In the genomic region with DNA sequence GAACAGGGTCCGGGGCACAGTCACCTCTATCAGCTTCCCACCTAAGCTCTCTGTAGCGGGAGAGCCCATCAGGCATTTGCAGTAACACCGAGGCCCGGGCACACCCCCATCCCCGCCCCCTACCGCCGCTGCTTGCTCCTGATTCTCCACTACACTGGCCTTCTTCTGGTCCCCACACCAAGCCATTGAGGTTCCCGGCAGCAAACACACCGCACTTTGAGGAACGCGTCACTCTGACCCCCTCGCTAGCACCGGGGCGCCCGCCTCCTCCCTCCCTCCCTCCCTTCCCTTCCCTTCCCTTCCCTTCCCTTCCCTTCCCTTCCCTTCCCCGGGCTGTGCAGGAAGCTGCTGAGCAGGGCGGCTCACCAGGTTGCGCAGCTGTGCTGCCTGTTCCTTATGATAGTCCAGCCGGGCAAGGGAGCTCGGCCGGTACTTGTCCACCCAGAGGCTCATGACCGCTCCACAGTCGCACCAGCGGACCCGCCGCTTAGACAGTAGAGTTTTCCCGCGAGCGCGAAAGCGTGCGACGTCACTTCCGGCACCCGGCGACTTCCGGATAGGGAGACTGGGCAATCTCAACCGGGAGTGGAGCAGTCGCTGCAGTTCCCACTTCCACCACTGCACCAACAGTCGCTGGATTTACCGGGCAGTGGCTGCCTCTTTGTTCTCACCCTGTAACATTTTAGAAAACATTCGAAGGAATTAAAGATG, we compare ENCODE assay signal across 8 mouse cellular contexts. TPM values are rescaled to one million over a fixed set of nuclear protein-coding genes. Genes with fewer than 3 reads are reported as not detected.
A peak's percentile ranks its signal among the peaks of the same experiment; 100 is the strongest.
DNase-seq lines count a peak whose midpoint lies in the region; ATAC-seq and TF ChIP-seq lines count a peak whose summit lies in the region.

A gene (minus strand): TSS at position 543 of the 711 bp plus-strand sequence.

- ATAC-seq in embryonic facial prominence, embryonic 14.5 days (ENCODE audit: low read depth), result peak; percentile 99
- ATAC-seq in limb, embryonic 13.5 days (ENCODE audit: low FRiP score, low read depth), result peak; percentile 98
- peak; percentile 99 for ATAC-seq in midbrain, embryonic 16.5 days

- H3K36me3 ChIP-seq in embryonic facial prominence, embryonic 14.5 days (ENCODE audit: control insufficient read depth, insufficient read depth, low read length), result peaks cover 37% of the 10 kb centered on the region
- no peaks in the 10 kb centered on the region for H3K36me3 ChIP-seq in heart, adult 2 months (ENCODE audit: control insufficient read depth, insufficient read depth, low read length)
- H3K36me3 ChIP-seq in limb, embryonic 13.5 days, result peaks cover 35% of the 10 kb centered on the region
- peaks cover 21% of the 10 kb centered on the region for H3K36me3 ChIP-seq in midbrain, embryonic 16.5 days (ENCODE audit: control insufficient read depth, insufficient read depth, low read length)

- H3K4me3 ChIP-seq in embryonic facial prominence, embryonic 14.5 days (ENCODE audit: low read depth, low read length), result peak within 1 kb of the TSS; percentile 64
- H3K4me3 ChIP-seq in heart, adult 2 months, result peak within 1 kb of the TSS; percentile 73
- peak within 1 kb of the TSS; percentile 68 for H3K4me3 ChIP-seq in limb, embryonic 13.5 days
- H3K4me3 ChIP-seq in midbrain, embryonic 16.5 days (ENCODE audit: low read depth, low read length), result peak within 1 kb of the TSS; percentile 67

- H3K9me3 ChIP-seq in embryonic facial prominence, embryonic 14.5 days (ENCODE audit: control insufficient read depth, low read length), result no peaks in the 10 kb centered on the region
- H3K9me3 ChIP-seq in limb, embryonic 13.5 days, result no peaks in the 10 kb centered on the region
- no peaks in the 10 kb centered on the region for H3K9me3 ChIP-seq in midbrain, embryonic 16.5 days (replicated peaks; ENCODE audit: control insufficient read depth, low read length, poor library complexity, severe bottlenecking)

- peak; percentile 99 for DNase-seq in 3T3-L1 (ENCODE audit: low read depth, low spot score)
- peak; percentile 88 to 94 for DNase-seq in adrenal gland, postnatal 4 days (ENCODE audit: low spot score in 2 of 2)
- peak; percentile 97 for DNase-seq in embryonic facial prominence, embryonic 14.5 days (ENCODE audit: low spot score)
- peak; percentile 94 to 96 for DNase-seq in heart, adult 2 months
- peak; percentile 91 to 96 for DNase-seq in kidney, adult 8-10 months
- DNase-seq in spleen, postnatal 10 days (ENCODE audit: low spot score in 2 of 2), result peak; percentile 88 to 97

- TF ChIP-seq CTCF in heart, adult 2 months (IDR thresholded peaks at IDR 0.05), result no peak; the same call in 1 of the 2 replicates

- peak; percentile 32; the same call in 1 of the 2 replicates for TF ChIP-seq EP300 in heart, adult 2 months (IDR thresholded peaks at IDR 0.05; ENCODE audit: insufficient read depth, low read depth, low read length)

- no peaks in the 10 kb centered on the region for H3K79me2 ChIP-seq in heart, adult 2 months (replicated peaks; ENCODE audit: control insufficient read depth, insufficient read depth, low read length)

- peak within 1 kb of the TSS; percentile 84 for H3K27ac ChIP-seq in embryonic facial prominence, embryonic 14.5 days (replicated peaks; ENCODE audit: low read depth, low read length)
- H3K27ac ChIP-seq in heart, adult 2 months, result peak within 1 kb of the TSS; percentile 70
- H3K27ac ChIP-seq in limb, embryonic 13.5 days, result peak within 1 kb of the TSS; percentile 78
- H3K27ac ChIP-seq in midbrain, embryonic 16.5 days (ENCODE audit: low read length), result peak within 1 kb of the TSS; percentile 80

- H3K9ac ChIP-seq in embryonic facial prominence, embryonic 14.5 days (ENCODE audit: low read depth, low read length), result peak within 1 kb of the TSS; percentile 74
- peak within 1 kb of the TSS; percentile 60 for H3K9ac ChIP-seq in heart, adult 2 months (ENCODE audit: low read depth, low read length)
- H3K9ac ChIP-seq in limb, embryonic 13.5 days, result peak within 1 kb of the TSS; percentile 77
- H3K9ac ChIP-seq in midbrain, embryonic 16.5 days (ENCODE audit: low read depth, low read length), result peak within 1 kb of the TSS; percentile 66

- no peaks in the 10 kb centered on the region for H3K4me1 ChIP-seq in embryonic facial prominence, embryonic 14.5 days (ENCODE audit: control insufficient read depth, insufficient read depth, low read length)
- no peaks in the 10 kb centered on the region for H3K4me1 ChIP-seq in heart, adult 2 months (ENCODE audit: control insufficient read depth, insufficient read depth, low read length)
- peaks cover 10% of the 10 kb centered on the region for H3K4me1 ChIP-seq in limb, embryonic 13.5 days
- H3K4me1 ChIP-seq in midbrain, embryonic 16.5 days (ENCODE audit: control insufficient read depth, insufficient read depth, low read length), result peaks cover 9% of the 10 kb centered on the region

- no peaks in the 10 kb centered on the region for H3K27me3 ChIP-seq in embryonic facial prominence, embryonic 14.5 days (replicated peaks; ENCODE audit: control insufficient read depth, insufficient read depth, low read length)
- no peaks in the 10 kb centered on the region for H3K27me3 ChIP-seq in heart, adult 2 months (ENCODE audit: control insufficient read depth, insufficient read depth, low read length)
- no peaks in the 10 kb centered on the region for H3K27me3 ChIP-seq in limb, embryonic 13.5 days
- no peaks in the 10 kb centered on the region for H3K27me3 ChIP-seq in midbrain, embryonic 16.5 days (ENCODE audit: control insufficient read depth, insufficient read depth, low read depth, low read length)

- under 1% methylated on average over 42 of the region's 42 CpGs for WGBS in embryonic facial prominence, embryonic 14.5 days
- 2% methylated on average over 42 of the region's 42 CpGs for whole genome bisulfite sequencing in heart, adult 2 months
- under 1% methylated on average over 40 of the region's 42 CpGs for WGBS in limb, embryonic 13.5 days
- WGBS in midbrain, embryonic 16.5 days, result under 1% methylated on average over 42 of the region's 42 CpGs

- TF ChIP-seq POLR2A in heart, adult 2 months (IDR thresholded peaks at IDR 0.05; ENCODE audit: insufficient read depth, low read depth, low read length), result peak; percentile 47

- peak within 1 kb of the TSS; percentile 55 for H3K4me2 ChIP-seq in embryonic facial prominence, embryonic 14.5 days (ENCODE audit: low read depth, low read length)
- peak within 1 kb of the TSS; percentile 67 for H3K4me2 ChIP-seq in limb, embryonic 13.5 days (replicated peaks)
- H3K4me2 ChIP-seq in midbrain, embryonic 16.5 days (ENCODE audit: low read length), result peak within 1 kb of the TSS; percentile 65

- intact Hi-C loops in heart, adult 2 months (cut with DNase I), result no loop called here

RNA-seq across cellular contexts. Expression of the gene that starts here (rescaled TPM):
- total RNA-seq in adrenal gland, postnatal 4 days (2021), result 10 to 100 TPM; 55.0 to 59.3 TPM
- polyA plus RNA-seq in embryonic facial prominence, embryonic 14.5 days (2014; fragmentation: Nextera tagmentation; extraction: Ambion mirVana), result 67.3 and 82.5 TPM in 2 replicates
- 1 to 10 TPM; 2.6 to 3.6 TPM for total RNA-seq in heart, adult 2 months (2021)
- 3.7 and 4.8 TPM in 2 replicates for polyA plus RNA-seq in heart, adult 2 months (2012; rRNA removed)
- polyA plus RNA-seq in limb, embryonic 13.5 days (2015; fragmentation: Nextera tagmentation; extraction: Ambion mirVana), result 108 and 123 TPM in 2 replicates
- 60.9 and 61.8 TPM in 2 replicates for polyA plus RNA-seq in midbrain, embryonic 16.5 days (2015; fragmentation: Nextera tagmentation; extraction: Ambion mirVana)

Comparison
In these comparisons a context has a peak if more than half of its experiments do, and no peak if none do; other contexts are left out.
1. Peak in every context shown above with its lines: DNase-seq, ATAC-seq, H3K4me3 ChIP-seq and H3K27ac ChIP-seq.
2. RNA of the gene that starts here (total RNA-seq): 55.0 to 59.3 TPM in adrenal gland, postnatal 4 days; 2.6 to 3.6 TPM in heart, adult 2 months; every median in the first group is over 10 times any median in the second.
3. RNA of the gene that starts here (polyA plus RNA-seq): 108 to 123 TPM in limb, embryonic 13.5 days, 67.3 to 82.5 TPM in embryonic facial prominence, embryonic 14.5 days and 60.9 to 61.8 TPM in midbrain, embryonic 16.5 days; 3.7 to 4.8 TPM in heart, adult 2 months; every median in the first group is over 10 times any median in the second.